Mouse (Mus musculus) kidney, adult 2 months (tissue): ENCODE results near the gene Taf3.

ENCODE experiments used
- CTCF ChIP-seq: fragments of 200-500 bp; conservative IDR thresholded peaks from 2 replicates; pipeline ENCODE4 v1.5.1; 2011; ENCODE audit warnings: low read depth, mild to moderate bottlenecking, control low read depth, low read length, moderate library complexity, mixed read lengths; ENCODE audit not compliant: insufficient read depth, insufficient read length
- POLR2A ChIP-seq: fragments of 200-500 bp; IDR thresholded peaks from one replicate; pipeline ENCODE4 v1.6.1; 2011; ENCODE audit warnings: low read depth, low read length, control low read depth

GRCm38 (mm10) chr2:9894836-9895593, 153.4 kb downstream of the Taf3 start:
- TF ChIP-seq CTCF (no peak), POLR2A (no peak)
